Mouse (Mus musculus): Measurements from ENCODE around the gene Fto. TPM values are rescaled to one million over a fixed set of nuclear protein-coding genes. Genes with fewer than 3 reads are reported as not detected.

Gene Fto
- total RNA-seq, 2 experiments from 2014 or later, result 5.1 to 6.1 TPM

DNA sequence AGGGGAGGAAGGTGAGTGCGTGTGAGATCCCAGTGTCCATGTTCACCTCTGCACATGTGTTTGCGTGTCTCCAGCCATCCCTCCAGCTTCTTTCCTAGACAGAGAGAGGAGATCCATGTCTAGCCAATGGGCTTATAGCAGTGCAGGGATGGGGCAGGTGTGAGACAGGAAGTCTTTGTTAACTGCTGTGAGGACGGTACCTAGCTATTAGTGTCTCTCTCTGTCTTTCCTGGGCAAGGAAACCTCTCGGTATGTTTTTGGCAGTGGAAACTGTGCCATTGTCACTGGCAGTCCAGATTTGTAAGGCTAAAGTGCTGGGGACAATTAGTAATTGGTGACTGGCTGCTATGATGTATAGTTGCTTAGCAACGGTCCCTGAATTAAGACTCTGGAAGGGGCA lies 304.4 kb downstream of the Fto start:
- ATAC-seq (replicated peaks; ENCODE audit: low FRiP score, poor library complexity, severe bottlenecking), result no peak

DNA sequence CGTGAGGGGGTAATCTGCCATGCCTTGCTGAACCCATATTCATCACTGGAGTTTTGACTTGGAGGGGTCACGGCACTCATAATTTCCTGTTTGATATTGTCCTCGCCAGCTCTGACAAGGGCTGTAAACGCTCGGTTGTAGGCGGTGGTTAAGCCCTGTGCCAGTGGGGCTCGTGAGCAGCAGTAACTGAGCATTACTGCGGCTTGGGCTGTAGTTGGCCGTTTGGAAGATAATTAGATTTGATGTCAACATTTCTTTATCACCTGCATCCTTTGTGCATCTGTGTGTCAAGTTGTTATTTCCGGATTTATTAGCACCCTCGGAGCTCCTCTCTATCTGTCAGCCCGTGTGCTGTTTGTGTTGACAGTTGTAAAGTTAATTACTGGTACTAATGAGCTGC lies 309.4 kb downstream of the Fto start:
- ATAC-seq (replicated peaks; ENCODE audit: low FRiP score, poor library complexity, severe bottlenecking), result no peak

DNA sequence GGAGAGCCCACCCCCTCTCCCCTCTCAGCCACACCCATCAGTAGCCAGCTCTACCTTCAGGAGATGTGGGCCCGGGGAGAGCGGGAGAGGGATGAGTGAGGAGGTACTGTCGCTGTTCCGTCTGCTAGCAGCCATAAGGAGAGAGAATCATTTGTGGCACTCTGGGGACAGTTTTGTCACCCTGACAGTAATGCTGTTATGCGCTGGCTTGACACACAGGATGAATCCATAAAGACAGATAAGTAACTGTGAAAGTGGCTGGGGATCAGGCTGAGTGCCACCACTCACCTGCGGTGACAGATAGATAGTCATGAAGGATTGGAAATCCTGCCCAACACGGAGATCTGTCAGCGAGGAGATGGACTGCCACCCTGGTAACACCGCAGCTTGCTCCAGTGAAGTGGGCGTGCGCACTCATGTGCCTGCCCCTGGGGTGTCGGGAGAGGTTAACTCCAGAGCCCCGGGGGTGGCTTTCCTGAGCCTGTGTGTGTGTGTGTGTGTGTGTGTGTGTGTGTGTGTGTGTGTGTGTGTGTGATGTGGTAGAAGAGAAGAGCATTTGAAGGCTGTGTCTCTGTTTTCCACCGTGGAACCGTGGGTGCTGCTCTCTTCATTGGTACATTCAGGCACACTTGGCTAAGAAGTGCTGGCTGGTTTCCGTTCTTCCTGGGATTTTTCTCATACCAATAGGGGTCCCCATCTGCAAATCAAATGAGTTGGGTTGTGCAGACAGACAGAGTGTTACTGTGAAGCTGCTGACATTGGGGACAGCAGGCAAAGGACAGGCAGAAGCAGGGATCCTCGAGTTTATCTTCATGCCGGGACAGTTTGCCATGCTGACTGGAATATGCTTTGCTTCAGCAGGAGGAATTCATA lies 312.6 kb downstream of the Fto start:
- ATAC-seq (replicated peaks; ENCODE audit: low FRiP score, poor library complexity, severe bottlenecking), result no peak

DNA sequence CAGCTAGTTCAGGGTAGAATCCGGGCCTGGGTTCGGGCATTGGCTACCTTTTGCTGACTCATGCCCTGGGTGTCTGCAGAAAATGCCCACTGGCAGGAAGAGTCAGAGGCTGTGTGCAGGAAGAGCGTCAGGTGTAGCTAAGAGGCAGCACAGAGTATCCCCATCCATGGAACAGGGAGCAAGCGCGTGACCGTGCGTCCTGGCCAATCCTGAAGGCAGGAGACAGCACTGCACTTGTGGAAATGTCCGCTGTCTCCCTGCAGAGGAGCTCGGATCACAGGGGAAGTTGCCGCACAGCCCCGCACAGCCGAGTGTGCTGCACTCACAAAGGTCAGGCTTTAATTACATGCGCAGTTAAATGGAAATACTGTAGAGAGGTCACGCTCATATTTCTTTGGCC lies 316.3 kb downstream of the Fto start:
- no peak for ATAC-seq (replicated peaks; ENCODE audit: low FRiP score, poor library complexity, severe bottlenecking)

DNA sequence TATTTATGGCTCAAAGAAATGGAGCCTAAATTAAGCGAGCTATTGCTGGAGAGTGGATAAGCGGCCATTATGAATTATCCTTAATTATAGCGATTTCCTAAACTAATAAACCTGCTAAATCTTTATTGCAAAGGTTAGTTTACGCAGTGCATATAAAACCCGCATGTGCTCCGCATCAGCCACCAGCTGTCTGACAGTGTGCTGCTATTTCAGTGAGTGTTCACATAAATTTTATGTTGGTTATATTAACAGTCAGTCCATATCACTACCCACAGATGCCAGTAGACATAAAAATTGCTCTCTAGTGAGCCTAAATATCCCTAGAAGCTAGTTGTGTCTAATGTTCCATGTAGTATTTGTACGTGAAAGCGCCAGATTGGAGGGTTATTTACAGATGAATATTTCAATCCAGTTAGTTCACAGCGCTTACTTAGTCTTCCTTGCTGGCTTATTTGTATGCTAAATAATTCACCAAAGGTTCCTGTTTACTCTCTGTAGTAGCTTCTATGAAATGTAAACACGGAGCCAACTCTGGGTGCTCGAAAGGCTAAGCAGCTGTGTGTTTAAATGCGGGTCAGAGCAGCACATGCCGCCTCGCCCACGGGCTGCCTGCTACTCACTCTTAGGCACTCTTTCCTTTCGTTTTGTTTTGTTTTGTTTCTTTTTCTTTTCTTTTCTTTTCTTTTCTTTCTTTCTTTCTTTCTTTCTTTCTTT lies 317.2 kb downstream of the Fto start:
- ATAC-seq (replicated peaks; ENCODE audit: low FRiP score, poor library complexity, severe bottlenecking), result no peak

DNA sequence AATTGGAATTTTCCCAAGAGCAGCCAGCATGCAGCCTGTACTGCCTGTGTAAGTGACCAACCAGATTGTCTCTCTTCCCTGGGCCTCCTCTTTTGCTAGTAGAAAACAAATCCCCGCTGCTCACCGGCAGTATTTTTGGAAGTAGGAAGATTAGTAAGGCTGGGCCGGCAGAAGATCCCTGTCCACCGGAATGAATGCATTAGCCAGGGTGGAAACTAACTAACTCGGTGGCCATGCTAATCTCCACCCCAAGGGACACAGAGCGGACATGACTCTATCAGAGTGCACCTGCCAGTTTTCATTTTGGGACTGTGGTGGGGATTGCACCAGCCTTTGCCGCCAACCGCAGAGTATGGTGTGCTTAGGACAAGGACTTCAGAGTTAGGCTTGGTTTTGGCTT lies 319.1 kb downstream of the Fto start:
- no peak for ATAC-seq (replicated peaks; ENCODE audit: low FRiP score, poor library complexity, severe bottlenecking)

DNA sequence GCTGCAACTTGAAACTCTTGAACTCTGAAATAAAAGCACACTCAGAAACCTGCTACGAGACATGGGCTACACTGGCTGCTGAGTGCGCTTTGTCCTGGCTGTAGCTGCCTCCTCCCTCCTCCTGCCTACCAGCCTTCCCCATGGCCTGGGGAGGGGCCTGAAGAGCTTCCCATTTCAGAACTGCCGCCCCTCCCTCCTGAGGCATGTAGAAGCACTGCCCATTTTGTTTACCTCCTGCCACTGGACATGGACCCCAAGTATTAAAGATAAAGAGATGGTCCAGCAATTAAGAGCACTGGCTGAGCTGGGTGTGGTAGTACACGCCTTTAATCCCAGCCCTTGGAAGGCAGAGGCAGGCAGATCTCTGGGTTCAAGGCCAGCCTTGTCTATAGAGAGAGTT lies 322.1 kb downstream of the Fto start:
- no peak for ATAC-seq (replicated peaks; ENCODE audit: low FRiP score, poor library complexity, severe bottlenecking)

DNA sequence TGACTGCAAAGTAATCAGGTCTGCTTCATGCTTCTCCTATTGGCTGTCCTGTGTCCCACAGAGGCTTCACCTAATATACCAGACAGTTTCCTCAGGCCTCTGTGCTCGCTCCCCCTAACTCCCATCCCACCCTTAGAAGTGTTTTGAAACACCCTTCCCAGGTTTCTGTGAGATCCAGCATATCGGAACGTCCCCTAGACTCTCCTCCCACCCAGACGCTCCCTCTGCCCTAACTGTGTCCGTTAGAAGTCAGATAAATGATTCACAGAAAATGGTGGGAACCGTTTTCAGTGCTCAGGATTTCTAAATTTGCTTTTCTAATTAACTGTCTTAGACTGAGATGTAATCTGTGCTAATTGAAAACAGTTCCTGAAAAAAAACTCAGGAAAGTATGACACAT lies 323.6 kb downstream of the Fto start:
- no peak for ATAC-seq (replicated peaks; ENCODE audit: low FRiP score, poor library complexity, severe bottlenecking)

DNA sequence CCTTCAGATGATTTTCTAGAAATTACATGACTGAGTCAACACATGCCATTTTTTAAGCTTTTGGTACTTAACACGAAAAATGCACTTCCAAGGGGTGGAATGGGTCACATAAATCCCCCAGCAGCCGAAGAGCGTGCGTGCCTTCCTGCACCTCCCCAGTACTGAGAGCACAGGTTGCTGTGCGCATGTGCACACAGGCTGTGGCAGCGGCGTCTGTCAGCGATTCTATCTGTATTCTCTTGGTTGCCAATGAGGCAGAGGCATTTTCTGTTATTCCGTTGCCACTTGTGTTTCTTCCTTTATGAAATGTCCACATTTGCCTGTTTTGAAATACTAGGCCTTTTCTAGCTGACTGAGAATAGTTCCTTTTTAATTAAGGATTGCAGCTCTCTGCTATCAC lies 324.4 kb downstream of the Fto start:
- ATAC-seq (replicated peaks; ENCODE audit: low FRiP score, poor library complexity, severe bottlenecking), result no peak

DNA sequence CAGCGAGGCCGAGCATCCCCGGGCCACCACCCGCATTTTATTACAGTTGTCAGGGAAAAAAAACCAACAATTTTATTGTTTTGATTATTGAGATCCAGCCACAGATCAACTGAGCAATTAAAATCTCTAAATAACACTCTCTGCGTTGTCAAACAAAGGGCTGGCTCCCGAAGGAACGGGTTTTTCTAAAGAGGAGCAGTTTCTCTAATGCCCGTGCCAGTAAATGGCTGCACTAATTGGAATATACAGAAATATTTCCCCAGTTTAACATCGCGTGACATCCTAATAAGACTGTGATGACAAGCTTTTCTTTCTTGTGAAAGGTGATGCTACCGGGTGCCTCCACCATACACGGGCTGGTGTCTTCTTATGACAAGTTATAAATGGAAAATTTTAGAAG lies 324.9 kb downstream of the Fto start:
- no peak for ATAC-seq (replicated peaks; ENCODE audit: low FRiP score, poor library complexity, severe bottlenecking)

DNA sequence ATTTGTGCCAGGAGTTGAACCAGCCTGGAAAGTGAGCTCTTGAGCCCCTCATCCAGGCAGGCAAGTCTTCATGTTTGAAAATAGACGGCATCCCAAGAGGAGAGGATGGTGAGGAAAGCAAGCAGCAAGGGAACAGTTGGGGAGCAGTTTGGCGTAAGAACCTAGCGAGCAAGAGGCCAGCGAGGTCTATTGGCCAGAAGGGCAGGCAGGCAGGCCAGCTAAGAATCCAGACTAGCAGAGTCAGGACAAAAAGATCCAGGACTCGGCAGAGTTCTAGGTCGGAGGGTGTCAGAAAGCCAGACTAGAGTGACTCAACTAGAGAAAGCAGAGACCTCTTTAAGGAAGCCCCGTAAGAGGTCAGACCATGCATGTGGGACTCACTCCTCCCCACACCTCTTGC lies 327.1 kb downstream of the Fto start:
- no peak for ATAC-seq (replicated peaks; ENCODE audit: low FRiP score, poor library complexity, severe bottlenecking)

DNA sequence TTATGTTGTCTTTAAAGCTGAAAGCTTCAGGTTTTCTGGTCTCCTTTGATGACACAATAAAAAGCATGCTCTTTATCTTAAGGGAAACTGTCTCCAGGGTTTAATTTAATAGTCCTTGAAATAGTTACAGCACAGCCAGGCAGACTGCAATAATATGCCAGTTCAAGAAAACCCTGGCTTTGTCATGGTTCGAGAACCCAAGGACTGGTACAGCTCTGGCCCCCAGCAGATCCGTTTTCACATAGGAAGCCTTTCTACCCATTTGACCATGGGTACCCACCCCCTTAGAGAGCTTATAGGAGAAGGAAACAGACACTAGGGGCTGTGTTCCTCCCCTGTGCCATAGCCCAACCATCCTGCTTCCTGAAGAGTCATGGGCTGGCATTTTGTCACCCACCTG lies 332.2 kb downstream of the Fto start:
- ATAC-seq (replicated peaks; ENCODE audit: low FRiP score, poor library complexity, severe bottlenecking), result no peak

DNA sequence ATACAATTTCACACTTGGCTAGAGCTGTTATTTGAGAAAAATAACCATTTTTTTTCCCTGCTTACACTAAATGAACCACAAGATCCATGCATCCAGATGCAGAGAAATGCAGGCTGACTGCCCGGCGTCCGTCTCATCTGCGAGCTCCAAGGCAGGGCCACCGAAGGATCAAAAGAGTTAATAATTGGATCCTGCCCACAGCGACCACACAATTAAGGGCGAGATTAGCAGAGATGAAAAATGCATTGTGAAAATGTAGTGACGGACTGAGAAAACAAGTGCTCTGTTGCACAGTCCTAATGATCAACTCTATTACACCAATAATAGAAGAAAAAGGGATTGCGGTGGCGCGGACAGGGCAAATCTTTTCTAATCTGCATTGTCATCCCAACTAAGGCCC lies 334.6 kb downstream of the Fto start:
- no peak for ATAC-seq (replicated peaks; ENCODE audit: low FRiP score, poor library complexity, severe bottlenecking)

DNA sequence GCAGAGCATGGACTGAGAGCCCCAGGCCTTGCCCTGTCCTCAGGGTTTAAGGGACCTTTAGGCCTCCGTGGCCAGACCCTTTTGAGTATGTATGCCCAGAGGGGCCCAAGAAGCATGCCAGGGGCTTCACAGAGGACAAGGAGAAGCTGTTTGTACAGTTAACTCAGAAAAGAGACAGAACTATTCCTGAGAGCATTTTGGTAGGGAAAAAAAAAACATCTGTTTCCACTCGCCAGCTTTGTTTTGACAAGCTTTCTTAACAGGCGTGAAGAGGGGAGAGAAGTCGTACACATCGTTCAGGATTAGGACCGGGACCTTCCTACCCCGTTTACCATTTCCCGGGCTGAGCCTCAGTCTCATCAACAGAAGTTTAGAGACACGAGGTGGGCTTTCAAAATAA lies 335.5 kb downstream of the Fto start:
- ATAC-seq (replicated peaks; ENCODE audit: low FRiP score, poor library complexity, severe bottlenecking), result no peak

DNA sequence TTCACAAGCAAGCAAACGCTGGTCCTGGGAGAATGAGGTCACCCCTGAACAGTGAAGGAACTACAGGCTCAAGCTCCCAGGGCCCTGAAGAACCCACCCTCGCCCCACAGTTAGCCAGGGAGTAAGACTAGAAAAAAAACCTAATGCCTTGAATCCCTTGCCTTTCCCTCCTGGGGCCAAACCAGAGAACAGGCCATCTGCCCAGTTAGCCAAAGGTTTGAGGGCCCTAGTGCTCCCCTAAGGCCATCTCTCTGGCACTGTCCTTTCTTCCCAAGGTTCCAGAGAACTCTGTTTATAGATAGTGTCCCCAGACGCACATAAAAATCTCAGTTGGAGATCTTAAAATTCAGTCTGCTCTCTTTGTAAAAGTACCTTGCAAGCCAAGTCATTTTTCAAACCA lies 340.2 kb downstream of the Fto start:
- no peak for ATAC-seq (replicated peaks; ENCODE audit: low FRiP score, poor library complexity, severe bottlenecking)

DNA sequence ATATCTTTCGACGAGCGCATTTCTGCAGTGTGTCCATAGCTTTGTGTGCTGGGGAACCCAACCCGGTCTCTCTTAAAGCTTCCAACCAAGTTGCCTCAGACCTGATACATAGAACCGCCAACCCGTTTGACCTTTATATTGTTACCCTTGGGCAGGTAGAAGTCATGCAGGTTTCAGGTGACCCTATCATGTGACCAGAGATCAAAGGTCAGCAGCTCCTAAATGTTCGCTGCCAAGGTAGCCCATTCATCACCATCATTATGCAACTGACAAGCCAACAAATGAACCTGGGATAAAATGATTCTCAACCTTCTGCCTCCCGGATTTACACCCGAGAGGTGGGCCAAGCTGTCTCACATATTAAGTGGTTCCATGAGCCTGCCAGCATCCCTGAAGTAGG lies 344.1 kb downstream of the Fto start:
- ATAC-seq (replicated peaks; ENCODE audit: low FRiP score, poor library complexity, severe bottlenecking), result no peak

DNA sequence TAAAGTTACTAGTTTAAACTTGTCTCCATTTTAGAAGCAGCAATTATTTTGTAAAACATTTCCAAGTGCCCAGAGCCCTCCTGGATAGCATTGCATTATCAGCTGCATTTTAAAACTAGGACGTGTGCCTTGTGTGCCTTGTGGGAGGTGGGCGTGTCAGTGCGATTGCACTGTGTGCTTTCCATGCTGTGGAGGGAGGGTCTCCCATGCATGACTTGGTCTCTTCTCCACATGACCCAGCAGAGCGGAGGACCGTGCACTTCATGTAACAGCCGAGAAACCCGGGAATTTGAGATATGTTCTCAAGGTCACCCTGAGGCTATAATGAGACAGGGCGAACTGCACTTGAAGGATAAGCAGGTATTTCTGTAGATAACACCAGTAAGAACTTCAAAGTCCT lies 347.6 kb downstream of the Fto start:
- ATAC-seq (replicated peaks; ENCODE audit: low FRiP score, poor library complexity, severe bottlenecking), result no peak

DNA sequence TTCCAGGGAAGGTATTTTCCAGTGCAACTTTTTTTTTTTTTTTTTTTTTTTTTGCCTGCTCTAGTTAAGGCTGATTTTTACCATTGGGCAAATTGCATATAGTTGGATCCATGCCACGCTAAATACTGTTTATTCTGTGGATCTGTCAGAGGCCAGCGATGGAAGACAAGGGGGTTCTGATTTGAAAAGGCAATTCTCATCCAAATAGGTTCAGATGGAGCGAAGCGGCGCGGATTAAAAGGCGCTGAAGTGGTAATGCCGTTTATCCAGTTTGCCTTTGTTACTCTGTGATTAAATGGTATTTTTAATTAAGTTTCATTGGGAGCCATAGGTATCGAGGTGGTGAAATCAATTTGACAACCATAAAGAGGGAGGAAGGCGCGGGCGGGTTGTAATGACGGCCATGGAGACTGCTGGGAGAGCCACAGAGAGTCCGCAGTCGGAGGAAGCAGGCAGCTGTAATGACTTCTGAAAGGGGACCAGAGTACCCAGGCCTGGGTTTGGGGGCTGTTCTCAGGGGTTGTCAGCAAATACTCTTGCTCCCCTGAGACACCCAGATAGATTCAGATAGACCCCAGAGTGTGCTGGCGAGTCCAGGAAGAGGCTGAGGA lies 356.2 kb downstream of the Fto start:
- no peak for ATAC-seq (replicated peaks; ENCODE audit: low FRiP score, poor library complexity, severe bottlenecking)

DNA sequence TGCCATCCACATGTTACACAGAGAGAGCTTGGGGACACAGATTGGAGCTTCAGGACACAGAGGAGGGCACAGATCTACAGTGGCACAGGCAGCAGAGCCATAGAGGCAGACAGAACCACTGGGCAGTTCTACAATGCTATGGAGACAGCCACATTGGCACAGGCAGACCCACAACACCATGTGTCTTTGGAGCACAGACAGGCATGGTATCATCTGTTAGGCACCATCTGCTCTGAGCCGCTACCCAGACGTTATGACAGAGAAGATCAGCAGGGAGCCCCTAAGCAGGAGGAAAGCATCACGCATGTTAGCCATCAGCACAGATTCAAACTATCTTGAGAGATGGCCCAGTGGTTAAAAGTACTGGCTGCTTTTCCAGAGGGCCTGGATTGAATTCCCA lies 363.6 kb downstream of the Fto start:
- ATAC-seq (replicated peaks; ENCODE audit: low FRiP score, poor library complexity, severe bottlenecking), result no peak

DNA sequence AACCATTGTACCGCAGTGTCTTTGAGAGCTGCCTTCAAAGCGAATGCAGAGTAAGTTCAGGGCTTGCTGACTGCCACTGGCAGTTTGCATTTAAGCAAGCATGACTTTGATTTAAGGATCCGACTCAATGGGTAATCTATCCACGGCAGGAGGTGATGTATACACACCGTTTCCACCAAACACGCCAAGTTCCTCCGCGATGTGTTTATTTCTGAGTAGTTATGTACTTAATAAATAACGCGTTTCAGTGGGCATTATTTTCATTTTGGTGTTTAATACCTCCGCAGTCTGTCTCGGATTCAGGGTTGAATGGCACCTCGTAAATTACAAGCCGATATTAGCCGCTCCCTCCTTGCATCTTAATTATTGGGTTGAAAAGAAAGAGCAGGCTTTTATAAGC lies 366.1 kb downstream of the Fto start:
- ATAC-seq (replicated peaks; ENCODE audit: low FRiP score, poor library complexity, severe bottlenecking), result no peak

DNA sequence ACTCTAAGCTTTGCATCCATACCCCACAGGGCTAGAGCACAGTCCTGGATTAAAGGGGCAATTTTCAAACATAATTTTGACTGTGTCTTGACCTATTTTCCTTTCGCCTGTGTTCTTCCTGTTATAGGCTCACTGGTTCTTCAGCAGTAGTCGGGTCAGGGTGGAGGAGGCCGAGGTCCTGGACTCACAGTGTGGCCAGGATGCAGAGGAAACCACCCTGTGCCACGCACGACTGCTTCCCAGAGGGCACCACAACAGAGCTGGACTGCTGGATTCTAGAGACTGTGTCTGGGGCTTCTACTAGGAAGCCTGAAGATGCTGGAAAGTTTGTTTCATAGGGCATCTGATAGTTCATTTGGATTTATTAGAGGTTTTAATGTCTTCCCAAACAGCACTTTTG lies 366.8 kb downstream of the Fto start:
- no peak for ATAC-seq (replicated peaks; ENCODE audit: low FRiP score, poor library complexity, severe bottlenecking)
